Mouse (Mus musculus): Measurements from ENCODE around the gene Cacna2d4. TPM values are rescaled to one million over a fixed set of nuclear protein-coding genes. Genes with fewer than 3 reads are reported as not detected.

The Cacna2d4 gene
- polyA plus RNA-seq, 1 experiment from 2014 or later = 0.11 TPM

DNA sequence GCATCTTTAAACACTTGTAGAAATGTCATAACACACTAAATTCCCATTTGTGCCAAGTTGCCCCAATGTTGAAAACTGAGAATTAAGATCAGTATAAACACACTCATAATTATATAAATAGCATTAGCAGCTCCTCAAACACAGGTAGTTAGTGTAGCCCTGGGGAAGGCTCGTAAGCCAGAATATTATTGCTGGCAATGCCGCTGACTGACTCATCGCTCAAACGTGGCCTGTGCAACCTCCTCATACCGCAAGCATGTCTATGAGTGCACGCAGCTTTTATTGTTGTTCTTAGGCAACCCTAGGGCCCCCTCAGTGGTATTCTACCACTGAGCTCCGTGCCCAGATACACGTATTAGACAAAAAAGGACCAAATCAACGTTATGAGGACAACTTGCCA is 156.5 kb downstream of the Cacna2d4 start:
- H3K27ac ChIP-seq (ENCODE audit: low read length) = no peak overlapping the region
- no peak for ATAC-seq
- H3K27me3 ChIP-seq (replicated peaks; ENCODE audit: control insufficient read depth, insufficient read depth, low read length) = no peaks in the 10 kb centered on the region
- H3K4me2 ChIP-seq (ENCODE audit: low read depth, low read length) = no peak overlapping the region
- H3K4me1 ChIP-seq (ENCODE audit: control insufficient read depth, insufficient read depth, low read length) = peaks cover 13% of the 10 kb centered on the region; the same call in 1 of the 2 replicates
- H3K9me3 ChIP-seq (ENCODE audit: control insufficient read depth, low read length) = no peaks in the 10 kb centered on the region
- no peak overlapping the region for H3K9ac ChIP-seq (ENCODE audit: low read depth, low read length)
- WGBS = 60% methylated on average over 9 of the region's 9 CpGs
- no peak overlapping the region for H3K4me3 ChIP-seq (ENCODE audit: low read length)
- H3K36me3 ChIP-seq (ENCODE audit: control insufficient read depth, insufficient read depth, low read length) = no peaks in the 10 kb centered on the region

DNA sequence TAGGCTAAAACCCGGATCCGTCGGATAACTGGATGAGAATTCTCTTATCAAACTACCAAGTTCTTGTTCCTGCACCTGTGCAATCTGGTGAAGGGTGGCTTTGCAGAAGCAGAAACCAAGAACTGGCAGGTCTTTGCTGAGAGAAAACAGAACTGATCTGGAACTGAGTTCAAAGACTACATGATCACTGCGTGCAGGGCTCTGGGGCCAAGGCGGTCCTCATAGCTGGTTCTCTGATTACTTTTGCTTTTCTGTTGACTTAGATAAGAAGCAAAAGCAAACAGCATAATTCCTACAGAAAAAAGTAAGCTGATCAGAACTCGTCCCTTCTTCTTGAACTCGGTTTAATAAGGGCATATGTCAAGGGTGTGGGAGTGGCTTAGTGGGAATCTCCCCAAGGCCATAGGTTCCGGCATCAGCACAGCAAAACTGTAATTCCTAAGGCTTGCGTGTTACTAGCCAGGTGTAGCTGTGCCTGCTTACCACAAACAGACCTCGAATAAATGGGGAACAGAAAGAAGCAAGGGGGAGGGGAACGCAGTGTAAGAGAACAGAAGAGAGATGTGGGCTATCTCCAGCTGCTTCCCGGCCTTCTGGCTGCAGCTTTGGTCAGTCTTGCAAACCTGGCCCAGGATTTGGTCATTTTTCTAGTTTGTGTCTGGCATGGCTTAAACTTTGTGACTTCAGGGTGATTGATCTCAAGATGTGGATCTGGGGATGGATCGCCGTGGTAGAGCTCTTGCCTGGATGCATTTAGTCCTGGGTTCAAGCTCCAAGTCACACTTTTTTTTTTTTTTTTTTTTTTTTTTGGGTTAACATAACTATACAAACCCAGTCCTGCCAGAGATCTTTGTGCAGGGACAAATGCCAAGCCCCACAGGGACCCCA is 159.3 kb downstream of the Cacna2d4 start:
- H3K27ac ChIP-seq (ENCODE audit: low read length) = peak overlapping the region; percentile 66
- no peak overlapping the region for H3K4me3 ChIP-seq (ENCODE audit: low read length)
- no peaks in the 10 kb centered on the region for H3K36me3 ChIP-seq (ENCODE audit: control insufficient read depth, insufficient read depth, low read length)
- H3K9me3 ChIP-seq (ENCODE audit: control insufficient read depth, low read length) = no peaks in the 10 kb centered on the region
- peak; percentile 63 for ATAC-seq
- no peaks in the 10 kb centered on the region for H3K27me3 ChIP-seq (replicated peaks; ENCODE audit: control insufficient read depth, insufficient read depth, low read length)
- H3K9ac ChIP-seq (ENCODE audit: low read depth, low read length) = no peak overlapping the region
- 59% methylated on average over 14 of the region's 14 CpGs for WGBS
- no peak overlapping the region for H3K4me2 ChIP-seq (ENCODE audit: low read depth, low read length)
- H3K4me1 ChIP-seq (ENCODE audit: control insufficient read depth, insufficient read depth, low read length) = peaks cover 13% of the 10 kb centered on the region; the same call in 1 of the 2 replicates

DNA sequence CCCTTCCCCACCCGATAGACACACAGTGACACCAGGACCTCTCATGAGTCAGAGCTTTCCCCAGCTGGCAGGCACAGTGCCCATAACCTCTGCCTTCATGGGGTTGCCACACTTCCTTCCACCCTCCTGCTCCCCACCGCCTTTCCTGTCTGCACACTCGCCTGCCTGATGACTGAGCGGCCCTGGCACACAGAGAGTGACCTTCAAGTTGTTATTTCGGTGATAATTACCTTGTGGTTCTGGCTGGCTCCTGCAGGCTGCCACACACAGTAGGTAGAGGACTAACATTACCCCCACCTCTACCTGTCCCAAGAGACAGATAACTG is 159.9 kb downstream of the Cacna2d4 start:
- Histone ChIP-seq H3K4me3 (ENCODE audit: low read length) (no peak overlapping the region), H3K36me3 (ENCODE audit: control insufficient read depth, insufficient read depth, low read length) (no peaks in the 10 kb centered on the region), H3K4me1 (ENCODE audit: control insufficient read depth, insufficient read depth, low read length) (peaks cover 13% of the 10 kb centered on the region; the same call in 1 of the 2 replicates), H3K4me2 (ENCODE audit: low read depth, low read length) (no peak overlapping the region), H3K9ac (ENCODE audit: low read depth, low read length) (no peak overlapping the region), H3K27ac (ENCODE audit: low read length) (peak overlapping the region; percentile 23), H3K9me3 (ENCODE audit: control insufficient read depth, low read length) (no peaks in the 10 kb centered on the region), H3K27me3 (replicated peaks; ENCODE audit: control insufficient read depth, insufficient read depth, low read length) (no peaks in the 10 kb centered on the region)
- ATAC-seq = peak; percentile 82
- 39% methylated on average over 5 of the region's 5 CpGs for WGBS

DNA sequence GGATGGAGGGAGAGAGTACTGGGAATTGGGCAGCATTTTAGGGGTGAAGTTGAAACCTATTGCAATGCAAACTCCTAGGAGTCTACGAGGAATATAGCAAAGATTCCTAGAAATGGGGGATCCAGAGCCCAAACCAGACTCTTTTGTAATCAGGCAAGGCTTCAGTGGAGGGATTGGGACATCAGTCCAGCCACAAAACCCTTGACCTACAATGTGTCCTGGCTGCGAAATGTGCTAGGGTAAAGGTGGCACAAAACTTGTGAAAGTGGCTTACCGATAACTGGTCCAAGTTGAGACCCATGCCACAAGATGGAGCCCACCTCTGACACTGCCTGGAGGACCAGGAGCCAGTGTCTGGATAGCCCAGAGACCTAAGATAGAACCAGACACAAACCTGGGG is 163.0 kb downstream of the Cacna2d4 start:
- no peak overlapping the region for H3K4me3 ChIP-seq (ENCODE audit: low read length)
- H3K27ac ChIP-seq (ENCODE audit: low read length) = no peak overlapping the region
- no peaks in the 10 kb centered on the region for H3K36me3 ChIP-seq (ENCODE audit: control insufficient read depth, insufficient read depth, low read length)
- 86% methylated on average over 3 of the region's 3 CpGs for WGBS
- no peak for ATAC-seq
- H3K27me3 ChIP-seq (replicated peaks; ENCODE audit: control insufficient read depth, insufficient read depth, low read length) = no peaks in the 10 kb centered on the region
- peaks cover 18% of the 10 kb centered on the region for H3K4me1 ChIP-seq (ENCODE audit: control insufficient read depth, insufficient read depth, low read length)
- H3K9me3 ChIP-seq (ENCODE audit: control insufficient read depth, low read length) = no peaks in the 10 kb centered on the region
- H3K9ac ChIP-seq (ENCODE audit: low read depth, low read length) = no peak overlapping the region
- H3K4me2 ChIP-seq (ENCODE audit: low read depth, low read length) = no peak overlapping the region

DNA sequence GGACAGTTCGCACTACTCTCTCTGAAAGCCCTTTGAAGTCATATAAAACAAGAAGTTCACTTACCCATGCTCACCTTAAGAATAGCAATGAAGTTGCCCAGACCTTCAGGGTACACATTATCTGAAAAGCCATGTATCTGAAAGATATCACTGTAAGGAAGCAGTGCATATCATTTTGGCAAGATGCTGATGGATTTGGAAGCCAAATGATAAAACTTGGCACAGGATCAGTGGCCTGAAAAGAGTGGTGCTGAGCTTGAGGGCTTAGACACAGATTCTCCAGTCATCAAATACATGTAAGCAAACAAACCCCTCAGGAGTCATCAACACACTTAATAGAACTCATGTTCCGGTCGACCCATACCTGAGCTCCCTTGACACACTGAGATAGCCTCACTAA is 164.3 kb downstream of the Cacna2d4 start:
- Histone ChIP-seq H3K36me3 (ENCODE audit: control insufficient read depth, insufficient read depth, low read length) (no peaks in the 10 kb centered on the region), H3K4me1 (ENCODE audit: control insufficient read depth, insufficient read depth, low read length) (peaks cover 17% of the 10 kb centered on the region), H3K27ac (ENCODE audit: low read length) (no peak overlapping the region), H3K4me3 (ENCODE audit: low read length) (no peak overlapping the region), H3K4me2 (ENCODE audit: low read depth, low read length) (no peak overlapping the region), H3K9ac (ENCODE audit: low read depth, low read length) (no peak overlapping the region), H3K9me3 (ENCODE audit: control insufficient read depth, low read length) (no peaks in the 10 kb centered on the region), H3K27me3 (replicated peaks; ENCODE audit: control insufficient read depth, insufficient read depth, low read length) (no peaks in the 10 kb centered on the region)
- 95% methylated on average over 3 of the region's 3 CpGs for WGBS
- no peak for ATAC-seq

DNA sequence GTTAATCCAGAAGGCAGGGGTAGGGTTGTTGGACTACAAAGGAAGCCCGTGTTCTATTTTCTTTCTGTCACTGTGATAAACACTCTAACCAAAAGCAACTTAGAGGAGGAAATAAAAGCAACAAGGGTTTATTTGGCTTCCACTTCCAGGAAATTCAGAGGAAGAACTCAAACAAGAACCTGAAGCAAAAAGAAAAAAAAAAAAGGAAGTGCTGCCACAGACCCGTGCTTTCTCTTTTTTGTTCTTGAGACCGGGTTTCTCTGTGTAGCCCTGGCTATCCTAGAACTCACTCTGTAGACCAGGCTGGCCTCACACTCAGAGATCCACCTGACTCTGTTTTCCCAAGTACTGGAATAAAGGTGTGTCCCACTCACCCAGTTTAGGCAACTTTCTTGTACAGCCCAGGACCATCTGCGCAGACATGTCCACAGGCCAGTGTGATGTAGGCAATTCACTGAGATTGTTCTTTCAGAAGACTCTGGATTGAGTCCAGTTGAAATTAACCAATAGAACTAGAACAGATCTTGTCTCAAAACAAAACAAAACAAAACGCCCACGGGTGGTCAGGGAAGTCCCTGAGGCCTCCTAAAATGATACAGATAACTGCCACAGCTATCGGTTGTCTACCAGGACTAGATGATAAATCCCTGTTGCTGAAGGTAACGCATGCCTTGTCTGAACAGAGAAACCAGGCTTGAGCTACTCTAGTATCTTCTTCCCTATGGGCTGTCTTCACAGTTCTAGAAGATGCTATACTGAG is 165.4 kb downstream of the Cacna2d4 start:
- WGBS = 87% methylated on average over 8 of the region's 8 CpGs
- Histone ChIP-seq H3K9me3 (ENCODE audit: control insufficient read depth, low read length) (no peaks in the 10 kb centered on the region), H3K9ac (ENCODE audit: low read depth, low read length) (no peak overlapping the region), H3K27me3 (replicated peaks; ENCODE audit: control insufficient read depth, insufficient read depth, low read length) (no peaks in the 10 kb centered on the region), H3K4me1 (ENCODE audit: control insufficient read depth, insufficient read depth, low read length) (peaks cover 16% of the 10 kb centered on the region), H3K27ac (ENCODE audit: low read length) (no peak overlapping the region), H3K4me3 (ENCODE audit: low read length) (no peak overlapping the region), H3K36me3 (ENCODE audit: control insufficient read depth, insufficient read depth, low read length) (no peaks in the 10 kb centered on the region), H3K4me2 (ENCODE audit: low read depth, low read length) (no peak overlapping the region)
- ATAC-seq = no peak

Other genes with a start within 250 kb of the Cacna2d4 start
- gene Dcp1b, start 61.3 kb upstream of the Cacna2d4 start, polyA plus RNA-seq (2015; fragmentation: Nextera tagmentation; extraction: Ambion mirVana) = 5.8 and 6.4 TPM in 2 replicates
- 1.8 and 2.0 TPM in 2 replicates for gene Cacna1c, start 40.1 kb upstream of the Cacna2d4 start, polyA plus RNA-seq (2015; fragmentation: Nextera tagmentation; extraction: Ambion mirVana)
- 0.32 and 0.38 TPM in 2 replicates for gene Lrtm2, start 94.2 kb downstream of the Cacna2d4 start, polyA plus RNA-seq (2015; fragmentation: Nextera tagmentation; extraction: Ambion mirVana)
- 127 and 148 TPM in 2 replicates for gene Adipor2, start 181.2 kb downstream of the Cacna2d4 start, polyA plus RNA-seq (2015; fragmentation: Nextera tagmentation; extraction: Ambion mirVana)
- gene Fbxl14, start 243.1 kb downstream of the Cacna2d4 start, polyA plus RNA-seq (2015; fragmentation: Nextera tagmentation; extraction: Ambion mirVana) = 3.7 and 4.1 TPM in 2 replicates

Measured in intestine, embryonic 16.5 days (tissue).